Mouse (Mus musculus) thymus, postnatal 4 days (tissue): ENCODE measurements around the gene Ppp3ca.

Experiments
- DNase-seq: peaks from one replicate; pipeline ENCODE4 v3.0.0; 2021

Ppp3ca gene

GRCm38 (mm10) chr3:136765569-136765968, 95.6 kb downstream of the Ppp3ca start:
- DNase-seq: no peak

DNA sequence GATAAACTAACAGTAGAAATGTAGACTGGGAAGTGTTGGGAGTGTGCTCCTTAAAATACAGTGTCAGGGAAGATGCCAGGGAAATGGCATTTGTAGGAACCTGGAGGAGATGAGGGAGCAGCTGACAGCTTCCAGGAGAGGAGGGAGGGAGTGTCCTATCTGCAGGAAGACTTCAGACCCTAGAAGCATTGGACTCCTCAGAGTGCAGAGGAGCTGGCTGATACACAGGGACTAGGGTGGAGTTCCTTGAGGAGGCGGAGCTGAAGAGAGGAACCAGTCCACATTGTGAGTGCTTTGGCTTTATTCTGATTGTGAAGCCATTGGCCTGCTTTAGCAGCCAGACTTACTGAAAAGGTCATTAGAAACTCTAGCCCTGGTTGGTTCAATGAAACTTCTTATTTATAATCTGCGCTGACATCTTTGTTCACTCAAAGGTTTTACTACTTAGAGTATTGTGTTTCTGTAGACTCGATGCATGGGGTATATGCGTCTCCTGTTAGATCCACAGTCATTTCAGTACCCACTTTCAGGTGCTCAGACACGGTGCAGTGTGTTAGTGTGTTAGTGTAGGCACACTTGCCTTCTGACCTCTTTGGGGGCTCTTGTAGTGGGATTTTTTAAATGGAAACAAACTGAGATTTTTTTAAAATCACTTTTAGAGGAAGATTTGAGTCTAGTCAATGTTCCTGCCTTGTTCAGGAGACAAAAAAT, 99.0 kb downstream of the Ppp3ca start:
- no peak for DNase-seq

GRCm38 (mm10) chr3:136769486-136769882, 99.6 kb downstream of the Ppp3ca start:
- DNase-seq: no peak

GRCm38 (mm10) chr3:136771700-136772099, 101.8 kb downstream of the Ppp3ca start:
- DNase-seq: no peak

DNA sequence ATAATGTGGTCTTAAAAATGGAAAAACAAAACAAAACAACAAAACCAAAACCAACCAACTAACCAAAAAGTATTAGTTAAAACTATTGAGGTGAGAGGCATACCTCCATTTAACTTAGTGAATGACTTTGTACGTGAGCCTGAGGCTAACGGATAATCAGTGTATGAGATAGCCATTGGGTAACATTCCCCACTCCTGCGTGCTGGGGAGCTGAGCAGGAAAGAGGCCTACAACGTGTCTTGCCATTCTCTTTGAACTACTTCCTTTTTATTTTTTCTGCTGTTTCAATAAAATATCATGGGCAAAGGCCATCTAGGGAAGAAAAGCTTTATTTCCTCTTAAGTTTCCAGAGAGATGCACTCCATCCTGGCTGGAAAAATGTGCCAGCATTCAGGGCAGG, 103.3 kb downstream of the Ppp3ca start:
- DNase-seq: no peak

DNA sequence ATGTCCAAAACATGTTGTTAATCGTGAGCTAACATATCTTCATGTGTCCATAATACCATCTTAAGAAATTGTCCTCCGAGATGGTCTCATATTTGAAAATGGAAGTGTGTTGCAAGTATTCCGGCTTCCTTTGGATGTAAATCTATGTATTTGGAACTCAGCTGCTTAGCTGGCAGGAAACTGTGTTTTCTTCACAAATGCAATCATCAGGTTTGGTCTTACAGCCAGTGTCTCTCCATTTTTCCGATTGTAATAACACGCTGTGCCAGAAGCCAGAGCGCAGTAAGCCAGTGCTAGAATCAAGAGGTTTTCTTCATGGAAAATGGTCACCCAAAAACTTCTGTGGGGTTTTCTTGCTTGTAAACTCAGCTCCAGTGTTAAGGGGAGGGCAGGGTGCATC, 104.3 kb downstream of the Ppp3ca start:
- no peak for DNase-seq

- no peak for DNase-seq
Observed at GRCm38 (mm10) chr3:136776525-136776924, 106.6 kb downstream of the Ppp3ca start.

GRCm38 (mm10) chr3:136777380-136777779, 107.5 kb downstream of the Ppp3ca start:
- DNase-seq: no peak

DNA sequence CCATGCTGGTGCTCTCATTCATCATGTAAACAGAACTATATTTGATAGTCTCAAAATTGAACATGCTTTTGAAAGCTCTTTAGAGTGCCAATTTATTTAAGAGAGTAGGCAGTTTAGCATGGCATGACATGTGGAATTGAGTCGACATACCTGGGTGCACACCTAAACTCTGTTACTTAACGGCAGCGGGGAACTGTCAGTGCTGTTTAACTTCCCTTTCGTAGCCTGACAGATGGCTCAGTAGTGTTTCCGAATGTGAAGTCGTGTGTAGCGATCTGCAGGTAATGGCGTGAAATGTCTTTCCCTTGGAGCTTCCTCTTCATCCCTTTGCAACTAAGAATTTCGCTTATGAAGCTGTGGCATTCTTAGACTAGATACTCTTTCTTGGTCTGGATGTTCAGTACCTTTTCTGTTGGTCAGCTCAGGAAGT, 107.9 kb downstream of the Ppp3ca start:
- DNase-seq: no peak

DNA sequence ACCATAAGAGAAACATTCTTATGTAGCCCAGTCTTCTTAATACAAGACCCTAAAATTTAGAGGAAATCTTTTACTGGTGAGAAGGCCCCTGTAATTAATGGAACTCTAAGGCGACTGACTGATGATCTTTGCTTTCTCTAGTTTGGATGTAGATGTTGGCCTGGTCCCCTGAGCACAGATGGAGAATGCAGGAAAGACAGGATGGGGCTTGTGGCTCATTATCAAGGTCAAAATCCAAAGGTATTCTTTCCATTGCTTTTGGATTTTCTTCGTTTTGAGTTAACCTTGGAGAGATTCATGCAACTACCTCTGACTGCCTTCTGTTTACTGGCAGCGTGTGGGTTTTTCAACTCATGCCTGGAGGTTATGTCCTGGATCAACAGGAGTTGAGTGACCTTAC, 110.4 kb downstream of the Ppp3ca start:
- DNase-seq: no peak

DNA sequence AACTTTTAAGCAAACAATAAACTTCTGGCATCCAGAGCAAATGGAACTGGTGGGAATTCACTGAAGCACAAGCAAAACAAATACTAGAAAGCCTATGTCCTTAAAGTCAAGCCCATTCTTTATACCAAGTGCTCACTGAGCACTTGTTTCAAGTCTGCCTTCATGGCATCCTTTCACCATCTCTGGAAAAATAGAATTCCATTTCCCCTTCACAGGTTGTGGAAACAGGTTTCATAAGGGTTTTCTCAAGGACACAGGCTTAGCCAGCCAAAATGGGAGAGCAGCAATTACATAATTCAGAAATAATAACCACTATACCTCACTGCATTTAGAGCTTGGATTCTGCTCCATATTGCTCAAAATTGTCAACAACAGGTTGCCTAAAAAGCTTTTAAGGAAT, 112.1 kb downstream of the Ppp3ca start:
- DNase-seq: no peak

GRCm38 (mm10) chr3:136785686-136786085, 115.8 kb downstream of the Ppp3ca start:
- DNase-seq: no peak

DNA sequence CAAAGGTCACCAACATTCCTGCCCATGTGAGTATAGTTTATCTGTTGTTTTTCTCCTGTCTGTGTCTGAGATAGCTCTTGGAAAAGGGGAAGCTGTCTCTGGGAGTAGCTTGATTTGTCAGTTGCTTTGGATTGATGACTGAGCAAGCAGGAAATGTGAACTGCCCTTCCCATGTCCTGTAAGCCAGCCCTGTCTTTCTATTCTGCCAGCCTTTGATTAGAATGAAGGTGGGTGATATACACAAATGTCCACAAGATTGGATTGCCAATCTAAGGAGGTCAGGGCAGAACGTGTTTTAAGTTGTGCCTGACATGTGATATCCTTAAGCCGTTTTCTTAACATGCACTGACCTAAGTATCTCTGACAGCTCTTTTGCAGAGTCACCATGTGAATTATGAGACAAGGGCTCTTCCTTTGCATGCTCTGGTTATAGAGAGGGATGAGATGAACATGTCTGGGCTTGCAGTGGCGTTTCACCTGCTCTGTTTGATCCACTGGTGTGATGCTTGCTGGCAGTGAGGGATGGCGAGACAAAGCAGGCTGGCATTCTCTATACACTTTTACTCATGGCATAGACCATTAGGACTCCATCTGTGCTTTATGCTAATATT, 120.4 kb downstream of the Ppp3ca start:
- DNase-seq: no peak

GRCm38 (mm10) chr3:136791404-136791803, 121.5 kb downstream of the Ppp3ca start:
- no peak for DNase-seq

- DNase-seq: no peak
Observed at GRCm38 (mm10) chr3:136791946-136792345, 122.0 kb downstream of the Ppp3ca start.

DNA sequence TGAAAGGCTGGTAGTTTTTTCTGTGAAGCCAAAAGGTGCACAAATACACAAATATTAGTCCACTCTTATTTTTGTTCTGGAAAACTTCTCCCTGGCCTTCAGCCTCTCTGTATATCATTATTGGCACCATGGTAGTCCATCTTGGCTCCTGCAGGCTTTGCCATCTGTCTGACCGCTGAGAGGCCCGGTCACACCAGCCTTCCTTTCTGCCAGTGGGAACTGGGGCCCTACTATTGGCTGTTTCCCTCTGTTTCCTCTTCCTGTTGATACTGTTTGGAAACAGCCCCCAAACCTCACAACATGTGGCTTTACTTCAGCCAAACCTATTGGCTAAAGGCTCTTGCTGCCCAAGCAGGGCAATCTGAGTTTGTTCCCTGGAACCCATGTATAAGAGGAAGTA, 123.5 kb downstream of the Ppp3ca start:
- DNase-seq: no peak

GRCm38 (mm10) chr3:136794426-136795217, 124.7 kb downstream of the Ppp3ca start:
- no peak for DNase-seq

- no peak for DNase-seq
Observed at GRCm38 (mm10) chr3:136798896-136799295, 129.0 kb downstream of the Ppp3ca start.

GRCm38 (mm10) chr3:136802595-136802994, 132.7 kb downstream of the Ppp3ca start:
- no peak for DNase-seq

GRCm38 (mm10) chr3:136805897-136806296, 136.0 kb downstream of the Ppp3ca start:
- no peak for DNase-seq

DNA sequence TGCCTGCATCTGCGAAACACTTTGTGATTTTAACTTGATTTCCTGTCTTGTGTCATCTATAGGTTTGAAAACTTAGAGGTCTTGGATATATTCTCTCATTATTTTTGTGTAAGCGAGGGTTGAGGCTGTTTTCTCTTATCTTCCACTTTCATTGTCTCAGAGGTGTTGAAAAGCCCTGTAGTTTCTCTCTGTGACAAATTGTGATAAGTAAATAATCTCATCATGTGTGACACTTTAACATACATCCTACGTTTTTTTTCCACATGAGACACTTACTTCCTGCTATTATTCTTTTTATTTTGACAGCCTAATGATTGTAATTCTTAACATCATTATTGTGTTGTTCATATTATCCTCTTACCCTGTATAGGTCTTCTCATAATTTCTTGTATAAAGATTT, 140.3 kb downstream of the Ppp3ca start:
- no peak for DNase-seq

- DNase-seq: no peak
Observed at GRCm38 (mm10) chr3:136812162-136812561, 142.2 kb downstream of the Ppp3ca start.

DNA sequence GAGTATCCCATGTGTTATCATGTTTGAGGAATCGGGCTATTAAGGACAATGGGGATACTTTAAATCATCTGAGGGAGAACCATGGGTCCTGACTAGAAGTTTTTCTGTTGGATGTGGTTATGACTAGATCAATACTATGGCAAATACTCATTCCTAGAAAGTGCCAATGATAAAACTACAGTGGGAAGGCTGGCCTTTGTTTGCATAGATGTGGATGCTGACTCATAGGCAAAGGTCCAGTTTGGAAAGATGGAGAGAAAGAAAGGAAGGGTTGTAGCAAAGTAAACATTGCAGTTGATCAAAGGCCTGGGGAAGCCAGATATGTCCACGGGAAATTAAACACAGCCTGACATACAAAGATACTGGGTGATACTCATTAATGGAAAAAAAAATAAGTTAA, 142.9 kb downstream of the Ppp3ca start:
- no peak for DNase-seq

- DNase-seq: no peak
Observed at GRCm38 (mm10) chr3:136813886-136814285, 144.0 kb downstream of the Ppp3ca start.
